Mouse (Mus musculus): ENCODE results near the gene Alpi.

- TF ChIP-seq CTCF (IDR thresholded peaks at IDR 0.05; ENCODE audit: borderline replicate concordance, insufficient read depth, low read length) (no peak), POLR2A (IDR thresholded peaks at IDR 0.05; ENCODE audit: low read depth, low read length) (no peak)
These were observed 11.6 kb downstream of the Alpi start, which contains the start of gene Alppl2 for GRCm38 (mm10) chr1:87089828-87090227.

Data from embryonic fibroblast, embryonic 13.5 days (primary cell).